Mouse (Mus musculus): ENCODE measurements at regions not wholly inside any gene's neighbourhood (a gene's known extent, or its start where the extent isn't known, plus 50 kb on each side); places are given as distances from the start of the nearest gene placed in this dataset.

DNA sequence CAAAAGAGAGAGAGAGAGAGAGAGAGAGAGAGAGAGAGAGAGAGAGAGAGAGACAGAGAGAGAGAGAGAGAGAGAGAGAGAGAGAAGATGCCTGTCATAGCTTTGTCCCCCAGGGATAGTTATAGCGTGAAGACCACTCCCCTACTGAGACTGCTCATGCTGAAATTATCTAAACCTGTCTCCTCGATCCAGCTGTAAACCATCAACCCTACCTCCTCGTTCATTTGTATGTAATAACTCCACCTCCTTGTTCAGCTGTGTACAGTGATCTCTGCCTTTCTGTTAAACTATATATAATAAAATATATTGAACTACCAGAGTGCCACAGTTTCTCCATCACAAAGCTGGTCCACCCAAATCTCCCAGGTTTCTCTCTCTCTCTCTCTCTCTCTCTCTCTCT is 53.2 kb upstream of the Cd180 start:
- H3K27ac ChIP-seq (replicated peaks) = no peak overlapping the region
- 38% methylated on average over 3 of the region's 3 CpGs for WGBS
- H3K4me1 ChIP-seq (replicated peaks) = peaks cover 19% of the 10 kb centered on the region
- H3K36me3 ChIP-seq = no peaks in the 10 kb centered on the region
- no peak for ATAC-seq (ENCODE audit: low read depth)
- no peak overlapping the region for H3K4me2 ChIP-seq
- H3K4me3 ChIP-seq = no peak overlapping the region
- H3K9ac ChIP-seq = no peak overlapping the region
- H3K9me3 ChIP-seq = no peaks in the 10 kb centered on the region
- H3K27me3 ChIP-seq = 0 out of 2 replicates have a peak, but pooled peaks cover 9% of the 10 kb centered on the region
